Mouse (Mus musculus) embryonic facial prominence, embryonic 13.5 days (tissue): ENCODE measurements around the gene Magi2. TPM values are rescaled to one million over a fixed set of nuclear protein-coding genes. Genes with fewer than 3 reads are reported as not detected.

ENCODE experiments used
- ATAC-seq: fragments of 200-750 bp; cut with Nextera tagmentation; 2 replicates; pipeline ENCODE4 v1.8.0; 2017; ENCODE audit warnings: low read depth; ENCODE audit not compliant: insufficient number of reproducible peaks, insufficient read depth, low FRiP score, low TSS enrichment
- H3K27ac ChIP-seq: fragments of 300-500 bp; sonication (generic); 2 replicates; pipeline ENCODE4 v1.5.1; 2015; ENCODE audit warnings: moderate library complexity, mild to moderate bottlenecking, inconsistent platforms
- H3K27me3 ChIP-seq: fragments of 300-500 bp; sonication (generic); 2 replicates; pipeline ENCODE4 v1.6.1; 2015; ENCODE audit warnings: mild to moderate bottlenecking, inconsistent platforms
- H3K36me3 ChIP-seq: fragments of 300-500 bp; sonication (generic); 2 replicates; pipeline ENCODE4 v1.6.1; 2015; ENCODE audit warnings: mild to moderate bottlenecking, inconsistent platforms
- H3K4me1 ChIP-seq: fragments of 300-500 bp; sonication (generic); 2 replicates; pipeline ENCODE4 v1.6.1; 2015; ENCODE audit warnings: inconsistent platforms
- H3K4me2 ChIP-seq: fragments of 300-500 bp; sonication (generic); 2 replicates; pipeline ENCODE4 v1.6.1; 2015; ENCODE audit warnings: moderate library complexity, mild to moderate bottlenecking, inconsistent platforms
- H3K4me3 ChIP-seq: fragments of 300-500 bp; sonication (generic); 2 replicates; pipeline ENCODE4 v1.5.1; 2015; ENCODE audit warnings: mild to moderate bottlenecking, inconsistent platforms
- H3K9ac ChIP-seq: fragments of 300-500 bp; sonication (generic); 2 replicates; pipeline ENCODE4 v1.6.1; 2015; ENCODE audit warnings: mild to moderate bottlenecking, inconsistent platforms
- H3K9me3 ChIP-seq: fragments of 300-500 bp; sonication (generic); 2 replicates; pipeline ENCODE4 v1.6.1; 2016; ENCODE audit warnings: inconsistent platforms
- WGBS: fragments of 180-500 bp; shearing (Covaris S2); methylation state at CpG from one replicate; pipeline ENCODE4 v1.1.7; 2015; ENCODE audit warnings: mixed read lengths; 5-methylcytosine and 5-hydroxymethylcytosine counted together
- polyA plus RNA-seq: library from polyadenylated mRNA; unstranded; fragments of >200 nt; fragmentation: Nextera tagmentation; extraction: Ambion mirVana; gene quantifications from 2 replicates; pipeline ENCODE4 v1.2.1, GENCODE M21; 2015

The Magi2 gene
- polyA plus RNA-seq, 1 experiment from 2014 or later, result 9.7 TPM

- 93% methylated on average over 8 of the region's 8 CpGs for WGBS
- no peaks in the 10 kb centered on the region for H3K36me3 ChIP-seq
- no peaks in the 10 kb centered on the region for H3K27me3 ChIP-seq
- H3K4me1 ChIP-seq, result no peaks in the 10 kb centered on the region
- H3K27ac ChIP-seq, result no peak overlapping the region
- H3K4me2 ChIP-seq, result no peak overlapping the region
- H3K9me3 ChIP-seq, result no peaks in the 10 kb centered on the region
- H3K9ac ChIP-seq, result no peak overlapping the region
- no peak overlapping the region for H3K4me3 ChIP-seq
- no peak for ATAC-seq
These were observed 1126.1 kb downstream of the Magi2 start for GRCm38 (mm10) chr5:20352941-20353340.

DNA sequence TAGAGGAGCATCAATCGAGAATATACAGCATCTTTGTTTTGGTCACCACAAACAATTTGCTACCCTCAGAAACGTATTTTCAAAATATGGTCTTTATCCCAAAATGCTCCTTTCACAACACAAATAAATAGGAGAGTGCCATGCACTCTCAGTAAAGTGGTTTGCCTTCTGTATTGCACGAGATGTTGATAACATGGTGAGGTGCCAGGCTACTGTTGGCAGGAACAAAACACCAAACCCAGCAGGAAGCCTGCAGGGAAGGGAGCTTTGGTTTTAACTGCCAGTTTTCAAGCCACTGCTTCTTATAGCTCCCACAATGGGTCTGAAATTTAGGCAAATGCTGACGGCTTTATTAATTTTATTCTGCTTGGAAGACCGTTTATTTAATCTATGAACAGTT lies 1131.6 kb downstream of the Magi2 start:
- whole genome bisulfite sequencing, result 72% methylated on average over 5 of the region's 5 CpGs
- no peak overlapping the region for H3K4me3 ChIP-seq

DNA sequence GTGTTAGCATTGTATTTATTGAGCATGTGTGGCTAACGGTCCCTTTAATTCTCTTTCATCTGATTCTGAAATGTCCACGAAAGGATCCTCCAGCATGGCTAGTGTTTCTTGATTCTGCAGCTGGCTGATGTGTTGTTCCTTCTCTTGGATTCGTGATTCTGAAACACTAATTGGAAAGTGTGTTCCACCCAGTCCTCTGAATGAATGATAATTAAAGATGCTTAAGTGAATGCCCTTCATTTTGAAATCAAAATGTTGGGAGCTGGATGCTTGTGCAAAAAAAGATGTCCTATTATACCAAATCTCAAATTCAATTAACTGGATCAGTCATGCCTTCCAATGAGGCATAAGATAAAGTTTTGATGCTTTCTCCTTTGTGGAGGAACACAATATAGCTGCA lies 1132.2 kb downstream of the Magi2 start:
- H3K9ac ChIP-seq, result no peak overlapping the region
- ATAC-seq, result no peak
- H3K4me2 ChIP-seq, result no peak overlapping the region
- no peak overlapping the region for H3K27ac ChIP-seq
- no peak overlapping the region for H3K4me3 ChIP-seq
- H3K9me3 ChIP-seq, result no peaks in the 10 kb centered on the region
- H3K36me3 ChIP-seq, result no peaks in the 10 kb centered on the region
- no peaks in the 10 kb centered on the region for H3K4me1 ChIP-seq
- 74% methylated on average over 3 of the region's 3 CpGs for whole genome bisulfite sequencing
- H3K27me3 ChIP-seq, result no peaks in the 10 kb centered on the region

More for the DNA sequence above, 1131.6 kb downstream of the Magi2 start:
- no peaks in the 10 kb centered on the region for H3K36me3 ChIP-seq
- no peak overlapping the region for H3K9ac ChIP-seq
- no peaks in the 10 kb centered on the region for H3K27me3 ChIP-seq
- H3K9me3 ChIP-seq, result no peaks in the 10 kb centered on the region
- H3K4me1 ChIP-seq, result no peaks in the 10 kb centered on the region
- ATAC-seq, result no peak
- H3K27ac ChIP-seq, result no peak overlapping the region
- no peak overlapping the region for H3K4me2 ChIP-seq

DNA sequence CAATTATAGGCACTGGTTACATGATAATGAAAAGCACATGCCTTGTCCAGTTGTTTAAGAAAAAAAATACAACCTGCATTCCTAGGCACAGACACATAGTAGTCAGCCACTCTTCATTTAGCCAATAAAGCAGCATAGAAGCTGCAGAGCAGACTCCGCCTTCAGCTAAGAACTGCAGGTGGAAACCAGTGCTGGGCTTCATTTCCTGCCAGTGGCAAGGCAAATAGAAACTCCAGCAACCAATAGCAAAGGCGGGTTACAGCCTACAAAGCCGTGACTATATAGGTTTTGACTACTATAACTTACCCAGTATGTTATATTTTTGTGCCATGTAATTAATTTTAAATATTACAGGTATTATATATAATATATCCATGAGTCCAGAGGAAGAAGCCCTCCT lies 1135.3 kb downstream of the Magi2 start:
- no peak for ATAC-seq
- no peak overlapping the region for H3K4me2 ChIP-seq
- WGBS, result 81% methylated on average over 3 of the region's 3 CpGs

DNA sequence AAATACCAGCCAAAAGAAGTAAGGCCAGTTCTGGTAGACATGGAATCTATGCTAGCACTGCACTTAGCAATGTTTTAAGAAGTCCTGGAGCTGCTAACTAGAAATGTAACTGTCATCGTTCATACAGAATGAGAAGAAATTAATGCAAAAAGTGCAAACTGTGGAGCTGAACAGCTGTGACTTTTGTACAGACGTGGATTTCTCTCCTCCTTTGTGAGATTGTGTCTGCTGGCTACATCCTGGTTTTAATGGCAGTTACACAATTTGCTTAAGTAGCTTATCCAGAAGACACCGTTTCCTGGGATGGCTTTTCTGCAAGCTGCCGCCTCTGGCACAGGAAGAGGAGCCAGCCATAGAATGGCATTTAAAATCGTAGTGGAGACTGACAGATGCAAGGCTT lies 1136.4 kb downstream of the Magi2 start:
- no peak for ATAC-seq
- H3K9me3 ChIP-seq, result no peaks in the 10 kb centered on the region
- WGBS, result 72% methylated on average over 5 of the region's 5 CpGs
- no peaks in the 10 kb centered on the region for H3K4me1 ChIP-seq
- H3K4me3 ChIP-seq, result no peak overlapping the region
- H3K27ac ChIP-seq, result no peak overlapping the region
- no peak overlapping the region for H3K4me2 ChIP-seq
- H3K36me3 ChIP-seq, result no peaks in the 10 kb centered on the region
- no peaks in the 10 kb centered on the region for H3K27me3 ChIP-seq
- H3K9ac ChIP-seq, result no peak overlapping the region

More for the DNA sequence above, 1135.3 kb downstream of the Magi2 start:
- H3K36me3 ChIP-seq, result no peaks in the 10 kb centered on the region
- H3K9me3 ChIP-seq, result no peaks in the 10 kb centered on the region
- no peaks in the 10 kb centered on the region for H3K27me3 ChIP-seq
- no peak overlapping the region for H3K27ac ChIP-seq
- H3K9ac ChIP-seq, result no peak overlapping the region
- no peak overlapping the region for H3K4me3 ChIP-seq
- H3K4me1 ChIP-seq, result no peaks in the 10 kb centered on the region

- Histone ChIP-seq H3K36me3 (no peaks in the 10 kb centered on the region), H3K27me3 (no peaks in the 10 kb centered on the region), H3K27ac (no peak overlapping the region), H3K4me2 (no peak overlapping the region), H3K4me3 (no peak overlapping the region), H3K9ac (no peak overlapping the region), H3K4me1 (no peaks in the 10 kb centered on the region), H3K9me3 (no peaks in the 10 kb centered on the region)
- WGBS, result 80% methylated on average over 1 of the region's 1 CpGs
- no peak for ATAC-seq
These were observed 1146.8 kb downstream of the Magi2 start for GRCm38 (mm10) chr5:20373586-20373985.

GRCm38 (mm10) chr5:20378071-20378800 lies 1151.4 kb downstream of the Magi2 start:
- WGBS, result 77% methylated on average over 11 of the region's 11 CpGs
- Histone ChIP-seq H3K27me3 (no peaks in the 10 kb centered on the region), H3K9me3 (no peaks in the 10 kb centered on the region), H3K4me3 (no peak overlapping the region), H3K4me1 (no peaks in the 10 kb centered on the region), H3K9ac (no peak overlapping the region), H3K4me2 (no peak overlapping the region), H3K27ac (no peak overlapping the region), H3K36me3 (no peaks in the 10 kb centered on the region)
- no peak for ATAC-seq

- Histone ChIP-seq H3K27me3 (no peaks in the 10 kb centered on the region), H3K4me1 (no peaks in the 10 kb centered on the region), H3K9me3 (no peaks in the 10 kb centered on the region), H3K4me2 (no peak overlapping the region), H3K36me3 (no peaks in the 10 kb centered on the region), H3K9ac (no peak overlapping the region), H3K27ac (no peak overlapping the region), H3K4me3 (no peak overlapping the region)
- 85% methylated on average over 5 of the region's 5 CpGs for WGBS
- ATAC-seq, result no peak
These were observed 1177.7 kb downstream of the Magi2 start for GRCm38 (mm10) chr5:20404533-20404932.

DNA sequence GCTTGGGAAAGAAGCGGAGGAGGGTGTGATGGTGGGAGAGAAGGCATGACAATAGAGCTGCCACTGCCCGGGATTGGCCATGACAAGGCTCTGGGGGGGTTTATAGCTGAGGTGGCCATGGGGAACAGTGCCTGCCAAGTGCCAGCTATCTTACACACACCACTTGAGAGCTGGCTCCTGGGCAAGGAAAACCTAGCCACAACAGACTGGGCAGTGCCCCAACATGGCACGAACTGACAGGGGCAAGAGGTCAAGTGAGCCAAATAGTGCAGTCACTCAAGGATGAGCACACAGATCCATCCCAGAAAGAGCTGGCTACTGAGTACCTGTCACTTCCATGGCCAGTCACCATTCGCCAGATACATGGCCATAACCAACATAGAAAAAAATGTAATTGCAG lies 1179.8 kb downstream of the Magi2 start:
- Histone ChIP-seq H3K9me3 (no peaks in the 10 kb centered on the region), H3K36me3 (no peaks in the 10 kb centered on the region), H3K4me1 (no peaks in the 10 kb centered on the region), H3K4me2 (no peak overlapping the region), H3K27ac (no peak overlapping the region), H3K27me3 (no peaks in the 10 kb centered on the region), H3K9ac (no peak overlapping the region), H3K4me3 (no peak overlapping the region)
- WGBS, result 91% methylated on average over 4 of the region's 4 CpGs
- no peak for ATAC-seq

GRCm38 (mm10) chr5:20415320-20415719 lies 1188.5 kb downstream of the Magi2 start:
- Histone ChIP-seq H3K4me3 (no peak overlapping the region), H3K9me3 (no peaks in the 10 kb centered on the region), H3K36me3 (no peaks in the 10 kb centered on the region), H3K27me3 (no peaks in the 10 kb centered on the region), H3K4me1 (no peaks in the 10 kb centered on the region), H3K4me2 (no peak overlapping the region), H3K27ac (no peak overlapping the region), H3K9ac (no peak overlapping the region)
- no peak for ATAC-seq

GRCm38 (mm10) chr5:20417348-20417747 lies 1190.5 kb downstream of the Magi2 start:
- Histone ChIP-seq H3K9me3 (no peaks in the 10 kb centered on the region), H3K4me1 (no peaks in the 10 kb centered on the region), H3K27ac (no peak overlapping the region), H3K9ac (no peak overlapping the region), H3K27me3 (no peaks in the 10 kb centered on the region), H3K4me2 (no peak overlapping the region), H3K36me3 (no peaks in the 10 kb centered on the region), H3K4me3 (no peak overlapping the region)
- no peak for ATAC-seq

DNA sequence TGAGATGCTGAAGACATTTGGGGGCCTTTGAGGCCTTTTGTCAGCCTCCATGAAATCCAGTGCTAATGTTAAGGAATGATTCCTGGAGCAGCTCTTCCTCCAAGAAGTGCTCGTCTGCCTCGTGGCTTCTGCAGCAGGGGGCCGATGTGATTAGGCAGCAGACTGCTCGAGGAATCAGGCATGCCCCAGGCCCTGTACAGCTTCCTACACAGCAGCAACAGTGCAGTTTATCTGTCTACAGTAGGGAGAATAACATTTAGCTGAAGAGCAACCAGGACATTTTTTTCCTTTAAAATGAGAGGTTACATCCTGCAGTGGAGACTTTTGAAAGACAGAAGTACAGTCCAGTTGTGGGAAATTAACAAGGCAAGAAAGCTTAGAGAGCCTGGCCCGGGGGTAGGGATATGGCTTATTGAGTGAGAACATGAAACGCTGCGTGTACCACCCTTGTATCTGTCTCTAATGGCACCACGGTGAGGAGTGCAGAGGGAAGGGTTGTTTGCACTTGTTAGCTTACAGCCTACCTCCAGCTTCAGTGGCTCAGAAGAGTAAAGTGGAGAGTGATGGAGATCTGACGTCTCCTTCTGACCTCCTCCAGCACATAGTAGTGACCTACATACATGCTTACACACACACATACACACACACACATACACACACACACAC lies 1205.4 kb downstream of the Magi2 start:
- Histone ChIP-seq H3K36me3 (no peaks in the 10 kb centered on the region), H3K4me2 (no peak overlapping the region), H3K27ac (no peak overlapping the region), H3K27me3 (no peaks in the 10 kb centered on the region), H3K4me1 (no peaks in the 10 kb centered on the region), H3K4me3 (no peak overlapping the region), H3K9ac (no peak overlapping the region), H3K9me3 (0 out of 2 replicates have a peak, but pooled peaks cover under 1% of the 10 kb centered on the region)
- ATAC-seq, result no peak
- 48% methylated on average over 9 of the region's 9 CpGs for WGBS
